Comparison of ENCODE assay signal across 13 mouse cellular contexts in the genomic region with DNA sequence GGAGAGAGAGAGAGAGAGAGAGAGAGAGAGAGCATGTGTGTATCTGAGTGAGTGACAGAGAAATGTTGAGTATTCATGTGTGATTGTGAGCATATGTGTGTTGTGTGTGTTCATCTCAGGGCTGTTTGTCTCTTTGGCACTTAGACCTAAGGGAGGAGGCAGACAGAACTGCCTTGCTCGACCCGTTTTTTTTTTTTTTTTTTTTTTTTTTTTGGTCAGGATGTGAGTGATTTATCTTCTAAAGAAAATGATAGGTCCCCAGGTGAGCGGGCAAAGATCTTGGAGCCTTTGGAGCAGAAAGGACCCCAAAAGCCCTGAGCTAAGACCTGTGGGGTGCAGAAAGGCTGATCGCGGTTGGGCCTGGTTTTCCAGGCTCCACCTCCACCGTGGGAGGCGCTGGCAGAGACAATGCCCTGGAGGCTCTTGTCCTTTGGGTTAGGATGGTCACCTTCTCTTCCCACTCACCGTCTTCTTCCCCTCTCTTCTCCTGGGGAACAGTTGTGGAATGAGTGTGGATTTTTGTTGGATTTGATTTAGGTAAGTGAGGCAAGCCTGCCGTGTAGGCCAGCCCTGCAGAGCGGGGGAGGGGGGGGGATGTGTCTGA.
"Had no signal": no experiment of that assay in that cellular context is flagged by ENCODE, and none has a peak within 500 bp of the region (broad histone marks: within the 10 kb centered on the region; RNA-seq: fewer than 3 reads in every experiment).

No protein-coding gene starts in this region.

- H3K9ac ChIP-seq: limb, embryonic 13.5 days; liver, embryonic 15.5 days; lung, embryonic 14.5 days; midbrain, embryonic 15.5 days had no signal

- H3K4me3 ChIP-seq: limb, embryonic 13.5 days; liver, embryonic 15.5 days; megakaryocyte, embryonic 14.5 days; midbrain, embryonic 15.5 days had no signal

- ATAC-seq: midbrain, embryonic 15.5 days had no signal

- DNase-seq: kidney, adult 8-10 months; lung, embryonic 14.5 days; lung, postnatal 10 days; right cerebral cortex, adult 18-20 months; right cerebral cortex, postnatal 25 days; thymus, postnatal 36 days had no signal

- H3K4me2 ChIP-seq: limb, embryonic 13.5 days; liver, embryonic 15.5 days; lung, embryonic 14.5 days; midbrain, embryonic 11.5 days; midbrain, embryonic 15.5 days had no signal

- H3K27ac ChIP-seq: kidney, postnatal 0 days; limb, embryonic 13.5 days; liver, embryonic 15.5 days; macrophage; midbrain, embryonic 15.5 days had no signal

- H3K9me3 ChIP-seq: limb, embryonic 13.5 days; liver, embryonic 15.5 days; megakaryocyte, embryonic 14.5 days; midbrain, embryonic 15.5 days had no signal

- H3K4me1 ChIP-seq: liver, embryonic 15.5 days had no signal

- H3K36me3 ChIP-seq: limb, embryonic 13.5 days; liver, embryonic 15.5 days; midbrain, embryonic 15.5 days had no signal
